Mouse (Mus musculus) liver, embryonic 18 days (tissue): Measurements from ENCODE around the gene Olfr877. TPM values are rescaled to one million over a fixed set of nuclear protein-coding genes. Genes with fewer than 3 reads are reported as not detected.

ENCODE experiments used
- polyA plus RNA-seq: library from polyadenylated mRNA; depleted of rRNA; stranded (reverse); fragments of >200 nt; gene quantifications from 2 replicates; pipeline ENCODE4 v1.2.3, GENCODE M21; 2012; rRNA removed

Olfr877 gene
- polyA plus RNA-seq, result not detected in 2 replicates

GRCm38 (mm10) chr9:37853969-37854368 lies at the start of gene Olfr877:
Gene Olfr877, plus strand, starts transcription at chr9:37854269.

GRCm38 (mm10) chr9:37896661-37897060 lies 42.6 kb downstream of the Olfr877 start, which contains the start of gene Olfr145:
Gene Olfr145, plus strand, starts transcription at chr9:37896724.

Other genes with a start within 250 kb of the Olfr877 start
- 1.2 TPM in 2 replicates for gene Spa17, start 240.5 kb upstream of the Olfr877 start, polyA plus RNA-seq
- 30.0 and 33.7 TPM in 2 replicates for gene Tbrg1, start 197.0 kb upstream of the Olfr877 start, polyA plus RNA-seq
- gene Panx3, start 185.0 kb upstream of the Olfr877 start, polyA plus RNA-seq, result not detected in 2 replicates
- not detected in 2 replicates for gene Olfr160, start 138.0 kb upstream of the Olfr877 start, polyA plus RNA-seq
- gene Olfr874, start 109.2 kb upstream of the Olfr877 start, polyA plus RNA-seq, result not detected in 2 replicates
- gene Olfr875, start 82.4 kb upstream of the Olfr877 start, polyA plus RNA-seq, result not detected in 2 replicates
- gene Olfr876, start 51.2 kb upstream of the Olfr877 start, polyA plus RNA-seq, result not detected in 2 replicates
- not detected in 2 replicates for gene Olfr145, start 42.5 kb downstream of the Olfr877 start, polyA plus RNA-seq
- not detected in 2 replicates for gene Olfr878, start 63.6 kb downstream of the Olfr877 start, polyA plus RNA-seq
- gene Olfr881, start 137.6 kb downstream of the Olfr877 start, polyA plus RNA-seq, result not detected in 2 replicates
- gene Olfr883, start 171.5 kb downstream of the Olfr877 start, polyA plus RNA-seq, result not detected in 2 replicates
- gene Olfr884, start 192.3 kb downstream of the Olfr877 start, polyA plus RNA-seq, result not detected in 2 replicates
- gene Olfr885, start 207.1 kb downstream of the Olfr877 start, polyA plus RNA-seq, result not detected in 2 replicates
- not detected in 2 replicates for gene Olfr887, start 229.8 kb downstream of the Olfr877 start, polyA plus RNA-seq